Mouse (Mus musculus) ovary, postnatal 14 days (tissue): Measurements from ENCODE around the gene Arvcf.

Experiments
- DNase-seq: peaks from one replicate; pipeline ENCODE4 v3.0.0; 2022; ENCODE audit warnings: low spot score

Arvcf gene

GRCm38 (mm10) chr16:18430641-18431212 lies 82.7 kb downstream of the Arvcf start:
- no peak for DNase-seq

GRCm38 (mm10) chr16:18433341-18433920 lies 85.4 kb downstream of the Arvcf start:
- DNase-seq, result no peak

- DNase-seq, result no peak
These were observed 88.1 kb downstream of the Arvcf start for GRCm38 (mm10) chr16:18436128-18436527.

GRCm38 (mm10) chr16:18443385-18443841 lies 95.4 kb downstream of the Arvcf start:
- DNase-seq, result peak; percentile 97

- no peak for DNase-seq
These were observed 99.3 kb downstream of the Arvcf start for GRCm38 (mm10) chr16:18447243-18447642.

GRCm38 (mm10) chr16:18448104-18448503 lies 100.1 kb downstream of the Arvcf start:
- DNase-seq, result no peak

GRCm38 (mm10) chr16:18449005-18449404 lies 101.0 kb downstream of the Arvcf start:
- no peak for DNase-seq

GRCm38 (mm10) chr16:18451486-18452181 lies 103.7 kb downstream of the Arvcf start:
- DNase-seq, result no peak

GRCm38 (mm10) chr16:18452361-18452862 lies 104.4 kb downstream of the Arvcf start:
- no peak for DNase-seq

GRCm38 (mm10) chr16:18453846-18454245 lies 105.9 kb downstream of the Arvcf start:
- no peak for DNase-seq

GRCm38 (mm10) chr16:18455407-18455806 lies 107.4 kb downstream of the Arvcf start:
- no peak for DNase-seq
